Mouse (Mus musculus): Measurements from ENCODE around the gene Srrm2.
A peak's percentile ranks its signal among the peaks of the same experiment; 100 is the strongest.

DNA sequence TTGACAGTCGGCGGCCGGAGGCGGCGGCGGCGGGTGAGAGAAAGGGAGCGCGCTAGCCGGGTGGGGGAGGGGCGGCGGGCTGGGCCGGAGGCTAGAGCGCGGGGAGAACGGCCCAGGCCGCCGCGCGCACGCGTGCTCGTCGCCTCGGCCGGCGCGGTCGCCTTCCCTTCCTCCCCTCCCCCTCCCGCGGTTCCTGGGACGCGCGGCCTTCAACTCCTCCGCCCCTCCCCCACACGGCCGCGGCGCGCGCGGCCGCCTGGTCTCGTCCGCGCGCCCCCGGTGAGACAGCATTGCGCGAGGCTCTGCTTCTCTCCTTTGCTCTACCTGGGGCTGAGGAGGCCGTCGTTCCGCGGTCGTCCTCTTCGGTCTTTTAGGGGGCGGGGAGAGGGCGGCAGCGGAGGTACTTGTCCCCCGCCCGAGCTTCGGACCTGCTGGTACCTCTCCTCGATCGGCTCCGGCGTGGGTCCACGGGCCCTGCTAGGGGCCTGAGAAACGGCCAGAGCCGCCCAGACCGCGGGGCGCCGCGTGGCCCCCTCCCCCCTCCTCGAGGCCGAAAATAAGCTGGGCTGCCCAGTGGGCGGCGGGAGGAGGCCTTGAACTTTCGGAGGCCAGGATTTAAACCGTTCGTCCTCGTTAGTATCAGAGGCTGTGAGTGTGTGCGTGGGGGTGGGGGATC lies 13.2 kb downstream of the Srrm2 start:
- TF ChIP-seq POLR2A (IDR thresholded peaks at IDR 0.05; ENCODE audit: low read depth, low read length) (0 out of 2 replicates have a peak, but pooled peaks have one; percentile 6), RAD21 (IDR thresholded peaks at IDR 0.05; ENCODE audit: low read depth, low read length) (no peak), CTCF (conservative IDR thresholded peaks at IDR 0.05 in 1 of 2, IDR thresholded peaks at IDR 0.05 in 1 of 2; ENCODE audit: low read depth in 2 of 2, low read length in 2 of 2) (no peak), MAZ (IDR thresholded peaks at IDR 0.05; ENCODE audit: low read depth, low read length) (no peak), ZKSCAN1 (IDR thresholded peaks at IDR 0.05; ENCODE audit: borderline replicate concordance, low read depth, low read length) (no peak), HCFC1 (IDR thresholded peaks at IDR 0.05; ENCODE audit: low read depth, low read length) (no peak), MAX (IDR thresholded peaks at IDR 0.05; ENCODE audit: low read length) (no peak), MYC (IDR thresholded peaks at IDR 0.05; ENCODE audit: low read depth, low read length) (no peak; the same call in 1 of the 2 replicates), EP300 (IDR thresholded peaks at IDR 0.05; ENCODE audit: low read length) (no peak), POLR2AphosphoS2 (IDR thresholded peaks at IDR 0.05; ENCODE audit: low read depth, low read length) (no peak), MAFK (IDR thresholded peaks at IDR 0.05; ENCODE audit: insufficient replicate concordance, low read length) (no peak), ZC3H11A (IDR thresholded peaks at IDR 0.05; ENCODE audit: low read depth, low read length) (no peak), ZMIZ1 (IDR thresholded peaks at IDR 0.05; ENCODE audit: low read depth, low read length) (no peak)

Data from CH12.LX (cell line).